Mouse (Mus musculus): ENCODE measurements around the gene Atg4b. TPM values are rescaled to one million over a fixed set of nuclear protein-coding genes. Genes with fewer than 3 reads are reported as not detected.
A peak's percentile ranks its signal among the peaks of the same experiment; 100 is the strongest.
"Not testable (repeated sequence)": the region's sequence is repeated elsewhere in the genome, so short reads cannot be mapped to it uniquely, and the experiment has no call there.

Atg4b gene
- polyA plus RNA-seq, 1 experiment from 2014 or later: 85.3 TPM

DNA sequence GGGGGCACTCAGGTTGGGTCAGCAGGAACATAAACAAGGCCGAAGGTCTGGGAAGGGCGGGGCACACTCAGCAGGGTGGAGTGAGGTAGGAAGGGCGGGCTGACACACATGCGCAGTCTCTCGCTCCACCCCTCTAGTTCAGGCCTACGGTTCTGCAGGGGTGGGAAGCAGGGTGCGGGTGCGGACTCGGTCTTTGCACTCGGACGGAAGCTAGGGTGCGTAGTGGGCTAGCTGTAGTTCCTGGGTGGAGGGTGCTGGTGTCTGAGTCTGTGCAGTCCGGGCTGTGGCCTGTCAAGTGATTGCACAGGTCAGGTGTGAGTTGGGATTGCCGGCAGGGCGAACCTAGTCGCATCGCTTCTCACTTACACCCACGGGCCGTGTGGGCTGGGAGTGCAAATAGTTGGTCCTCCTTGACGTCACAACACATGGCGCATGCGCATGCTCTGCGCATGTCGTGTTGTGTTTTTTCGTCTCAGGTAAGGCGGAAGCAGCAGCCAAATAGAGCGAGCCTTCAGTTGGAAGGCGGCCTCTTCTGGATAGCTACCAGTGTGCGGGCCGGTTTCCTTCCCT, 73.9 kb downstream of the Atg4b start:
- Histone ChIP-seq H3K27me3 (ENCODE audit: insufficient read depth, low read length) (no peaks in the 10 kb centered on the region), H3K9ac (replicated peaks; ENCODE audit: low read length) (peak overlapping the region; percentile 68), H3K4me1 (ENCODE audit: insufficient read depth, low read length) (peaks cover 6% of the 10 kb centered on the region; the same call in 1 of the 2 replicates), H3K27ac (ENCODE audit: low read length) (peak overlapping the region; percentile 94), H3K4me3 (ENCODE audit: low read length) (peak overlapping the region; percentile 56), H3K4me2 (replicated peaks; ENCODE audit: low read depth, low read length) (peak overlapping the region; percentile 85), H3K36me3 (ENCODE audit: insufficient read depth, low read length) (peaks cover 9% of the 10 kb centered on the region; the same call in 1 of the 2 replicates), H3K9me3 (ENCODE audit: low read length) (no peaks in the 10 kb centered on the region)
- WGBS: 0% methylated on average over 30 of the region's 30 CpGs
- peak; percentile 98 for ATAC-seq (ENCODE audit: low FRiP score, low TSS enrichment)

DNA sequence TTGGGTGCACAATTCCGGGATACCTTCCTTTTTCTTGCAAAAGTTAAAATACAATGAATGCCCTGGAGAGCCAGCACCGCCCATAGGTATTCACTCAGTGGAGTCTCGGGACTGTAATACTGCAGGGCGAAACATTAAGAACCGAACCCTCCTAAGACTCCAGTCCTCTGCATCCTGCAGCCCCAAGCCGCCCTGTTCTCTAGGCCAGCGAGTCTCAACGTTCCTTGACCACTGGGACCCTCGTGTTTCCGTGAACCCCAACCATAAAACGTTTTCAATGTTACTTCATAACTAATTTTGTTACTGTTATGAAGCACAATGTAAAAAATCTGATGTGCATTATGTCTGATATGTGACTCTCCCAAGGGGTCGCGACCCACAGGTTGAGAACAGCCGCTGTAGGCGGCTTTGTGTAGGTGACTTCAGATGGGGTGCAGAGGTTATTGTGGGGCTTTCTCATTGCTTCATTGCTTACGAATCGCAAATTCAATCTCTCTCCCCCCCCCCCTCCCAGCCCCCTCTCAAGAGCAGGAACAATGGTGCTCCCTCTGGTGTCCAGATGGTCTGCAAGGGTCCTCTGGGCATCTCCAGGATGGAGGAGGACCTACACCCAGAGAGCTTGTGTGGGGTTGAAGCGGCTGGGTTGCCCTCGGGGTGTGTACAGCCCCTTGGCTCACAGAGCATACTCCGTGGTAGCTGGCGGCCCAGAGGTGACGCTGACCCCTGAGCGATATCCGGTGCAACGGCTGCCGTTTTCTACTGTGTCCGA, 74.7 kb downstream of the Atg4b start:
- Histone ChIP-seq H3K9ac (replicated peaks; ENCODE audit: low read length) (peak overlapping the region; percentile 68), H3K4me2 (replicated peaks; ENCODE audit: low read depth, low read length) (peak overlapping the region; percentile 85), H3K9me3 (ENCODE audit: low read length) (no peaks in the 10 kb centered on the region), H3K4me1 (ENCODE audit: insufficient read depth, low read length) (peaks cover 6% of the 10 kb centered on the region; the same call in 1 of the 2 replicates), H3K27me3 (ENCODE audit: insufficient read depth, low read length) (no peaks in the 10 kb centered on the region), H3K27ac (ENCODE audit: low read length) (peak overlapping the region; percentile 94), H3K4me3 (ENCODE audit: low read length) (peak overlapping the region; percentile 56), H3K36me3 (ENCODE audit: insufficient read depth, low read length) (peaks cover 9% of the 10 kb centered on the region; the same call in 1 of the 2 replicates)
- WGBS: 42% methylated on average over 27 of the region's 27 CpGs
- ATAC-seq (ENCODE audit: low FRiP score, low TSS enrichment): peak; percentile 53; the same call in 1 of the 2 replicates

DNA sequence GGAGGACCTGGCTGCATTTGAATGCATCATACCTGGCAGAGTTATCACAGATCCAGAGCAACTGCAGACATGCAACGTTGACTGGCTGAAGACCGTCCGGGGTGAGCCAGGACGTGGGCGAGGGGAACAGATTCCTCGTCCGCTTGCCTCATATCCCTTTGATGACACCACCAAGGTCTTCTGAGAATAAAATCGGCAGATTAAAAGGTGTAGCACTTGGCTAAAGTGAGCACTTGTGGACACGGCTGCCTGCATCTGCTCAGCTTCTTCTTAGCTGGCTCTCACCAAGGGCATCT, 75.2 kb downstream of the Atg4b start:
- Histone ChIP-seq H3K9ac (replicated peaks; ENCODE audit: low read length) (no peak overlapping the region), H3K9me3 (ENCODE audit: low read length) (no peaks in the 10 kb centered on the region), H3K27ac (ENCODE audit: low read length) (no peak overlapping the region), H3K27me3 (ENCODE audit: insufficient read depth, low read length) (no peaks in the 10 kb centered on the region), H3K36me3 (ENCODE audit: insufficient read depth, low read length) (peaks cover 6% of the 10 kb centered on the region; the same call in 1 of the 2 replicates), H3K4me2 (replicated peaks; ENCODE audit: low read depth, low read length) (peak overlapping the region; percentile 85), H3K4me1 (ENCODE audit: insufficient read depth, low read length) (peaks cover 6% of the 10 kb centered on the region; the same call in 1 of the 2 replicates), H3K4me3 (ENCODE audit: low read length) (no peak overlapping the region)
- no peak for ATAC-seq (ENCODE audit: low FRiP score, low TSS enrichment)
- 93% methylated on average over 9 of the region's 9 CpGs for WGBS

DNA sequence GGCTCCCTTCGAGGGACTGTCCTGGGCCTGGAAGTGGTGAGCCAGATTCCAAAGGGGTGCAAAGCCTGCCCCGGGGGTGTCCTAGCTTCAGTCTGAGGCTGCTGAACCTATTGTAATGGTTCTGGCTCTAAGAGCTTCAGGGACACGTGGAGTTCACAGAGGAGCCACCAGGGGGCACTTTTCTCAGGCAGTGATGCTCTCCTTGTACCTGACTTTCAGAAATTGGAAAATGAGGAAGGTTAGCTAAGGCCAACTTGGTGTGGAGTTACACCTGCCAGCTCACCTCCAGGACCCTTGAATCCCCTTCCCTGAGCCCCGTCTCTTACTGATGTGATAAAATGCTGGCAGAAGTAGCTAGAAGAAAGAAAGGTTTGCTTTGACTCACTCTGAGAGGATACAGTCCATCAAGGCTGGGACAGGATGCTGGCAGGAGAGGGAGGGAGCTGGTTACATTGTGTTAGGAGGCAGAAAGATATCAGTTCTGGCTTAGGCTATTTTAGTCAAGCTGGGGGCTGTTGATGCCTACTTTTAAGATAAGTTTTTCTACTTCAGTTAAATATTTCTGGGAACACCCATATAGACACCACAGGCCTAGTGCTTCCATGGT, 81.6 kb downstream of the Atg4b start:
- ATAC-seq (ENCODE audit: low FRiP score, low TSS enrichment): peak; percentile 13; the same call in 1 of the 2 replicates
- H3K36me3 ChIP-seq (ENCODE audit: insufficient read depth, low read length); H3K9ac ChIP-seq (replicated peaks; ENCODE audit: low read length); H3K4me3 ChIP-seq (ENCODE audit: low read length); H3K27me3 ChIP-seq (ENCODE audit: insufficient read depth, low read length); H3K9me3 ChIP-seq (ENCODE audit: low read length); H3K4me1 ChIP-seq (ENCODE audit: insufficient read depth, low read length); H3K27ac ChIP-seq (ENCODE audit: low read length); H3K4me2 ChIP-seq (replicated peaks; ENCODE audit: low read depth, low read length): not testable (repeated sequence)
- 85% methylated on average over 1 of the region's 4 CpGs for WGBS

DNA sequence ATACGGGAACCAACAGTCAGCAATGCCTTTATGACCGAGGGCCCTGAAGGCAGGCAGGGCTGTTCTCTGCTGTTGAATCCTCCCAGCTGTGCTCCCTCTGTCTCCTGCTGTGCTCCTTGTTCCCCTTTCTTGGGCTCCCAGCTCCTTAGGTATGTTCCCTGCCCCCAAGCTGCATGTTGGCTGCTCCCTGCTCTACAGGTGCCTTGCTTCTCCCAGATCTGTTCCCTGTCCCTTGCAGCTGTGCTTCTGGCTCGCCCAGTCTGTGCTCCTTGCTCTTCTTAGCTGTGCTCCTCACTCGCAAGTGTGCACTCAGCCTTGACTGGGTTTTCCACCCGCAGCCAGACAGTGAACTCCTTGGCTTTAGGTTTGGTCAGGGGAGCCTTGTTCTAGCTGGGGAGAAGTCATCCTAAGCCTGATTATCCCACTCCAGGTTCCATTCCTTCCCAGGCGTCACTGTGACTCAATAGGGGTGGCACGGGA, 83.4 kb downstream of the Atg4b start:
- no peak for ATAC-seq (ENCODE audit: low FRiP score, low TSS enrichment)
- no peaks in the 10 kb centered on the region for H3K9me3 ChIP-seq (ENCODE audit: low read length)
- peaks cover 10% of the 10 kb centered on the region for H3K36me3 ChIP-seq (ENCODE audit: insufficient read depth, low read length)
- no peak overlapping the region for H3K4me2 ChIP-seq (replicated peaks; ENCODE audit: low read depth, low read length)
- no peaks in the 10 kb centered on the region for H3K4me1 ChIP-seq (ENCODE audit: insufficient read depth, low read length)
- WGBS: 80% methylated on average over 7 of the region's 7 CpGs
- no peaks in the 10 kb centered on the region for H3K27me3 ChIP-seq (ENCODE audit: insufficient read depth, low read length)
- H3K4me3 ChIP-seq (ENCODE audit: low read length): no peak overlapping the region
- H3K9ac ChIP-seq (replicated peaks; ENCODE audit: low read length): no peak overlapping the region
- no peak overlapping the region for H3K27ac ChIP-seq (ENCODE audit: low read length)

DNA sequence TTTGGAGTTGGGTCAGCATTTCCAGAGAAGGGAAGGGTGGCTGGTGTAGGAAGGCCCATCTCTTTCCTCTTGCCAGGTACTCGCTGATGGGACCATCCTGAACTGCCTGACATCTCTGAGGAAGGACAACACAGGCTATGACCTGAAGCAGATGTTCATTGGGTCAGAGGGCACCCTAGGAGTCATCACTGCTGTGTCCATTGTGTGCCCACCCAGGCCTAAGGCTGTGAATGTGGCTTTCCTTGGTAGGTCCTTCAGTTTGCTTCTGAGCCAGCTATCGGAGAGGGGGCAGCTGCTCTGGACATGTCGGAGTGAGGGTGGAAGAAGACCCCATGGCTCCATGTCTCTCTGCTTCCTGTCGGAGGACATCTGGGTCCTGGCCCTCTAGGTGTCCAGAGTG, 83.9 kb downstream of the Atg4b start:
- no peaks in the 10 kb centered on the region for H3K27me3 ChIP-seq (ENCODE audit: insufficient read depth, low read length)
- H3K4me2 ChIP-seq (replicated peaks; ENCODE audit: low read depth, low read length): no peak overlapping the region
- no peak overlapping the region for H3K4me3 ChIP-seq (ENCODE audit: low read length)
- 89% methylated on average over 4 of the region's 4 CpGs for WGBS
- H3K9me3 ChIP-seq (ENCODE audit: low read length): no peaks in the 10 kb centered on the region
- no peaks in the 10 kb centered on the region for H3K4me1 ChIP-seq (ENCODE audit: insufficient read depth, low read length)
- ATAC-seq (ENCODE audit: low FRiP score, low TSS enrichment): no peak
- H3K9ac ChIP-seq (replicated peaks; ENCODE audit: low read length): no peak overlapping the region
- peaks cover 10% of the 10 kb centered on the region for H3K36me3 ChIP-seq (ENCODE audit: insufficient read depth, low read length)
- no peak overlapping the region for H3K27ac ChIP-seq (ENCODE audit: low read length)

DNA sequence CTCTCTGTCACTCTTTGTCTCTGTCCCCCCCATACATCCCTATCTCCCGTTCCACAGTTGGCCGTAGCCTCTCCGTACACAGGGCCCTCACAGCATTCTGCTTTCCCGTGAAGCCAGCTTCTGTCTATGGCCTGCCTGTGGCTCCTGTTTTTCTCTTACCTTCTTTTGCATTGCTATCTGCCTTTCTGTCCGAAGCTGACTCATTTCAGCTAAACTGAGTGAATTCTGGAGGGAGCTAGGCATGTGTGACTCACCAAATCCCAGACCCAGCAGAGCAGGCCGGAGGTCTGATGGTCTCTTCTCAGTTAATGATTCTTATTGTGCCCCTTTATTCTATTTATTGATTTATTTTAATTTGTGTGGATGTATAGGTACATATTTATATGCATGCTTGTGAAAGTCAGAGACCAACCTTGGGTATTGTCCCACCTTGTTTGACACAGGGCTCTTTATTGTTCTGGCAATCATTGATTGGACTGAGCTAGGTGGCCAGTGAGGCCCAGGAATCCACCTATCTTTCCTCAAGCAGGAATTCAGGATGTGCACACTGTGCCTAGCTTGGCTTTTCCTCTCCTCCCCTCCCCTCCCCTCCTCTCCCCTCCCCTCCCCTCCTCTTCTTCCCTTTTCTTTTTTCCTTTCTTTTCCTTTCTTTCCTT, 84.7 kb downstream of the Atg4b start:
- Histone ChIP-seq H3K27me3 (ENCODE audit: insufficient read depth, low read length) (no peaks in the 10 kb centered on the region), H3K9me3 (ENCODE audit: low read length) (no peaks in the 10 kb centered on the region), H3K36me3 (ENCODE audit: insufficient read depth, low read length) (peaks cover 10% of the 10 kb centered on the region), H3K4me1 (ENCODE audit: insufficient read depth, low read length) (no peaks in the 10 kb centered on the region), H3K4me2 (replicated peaks; ENCODE audit: low read depth, low read length) (no peak overlapping the region), H3K9ac (replicated peaks; ENCODE audit: low read length) (no peak overlapping the region), H3K27ac (ENCODE audit: low read length) (no peak overlapping the region), H3K4me3 (ENCODE audit: low read length) (no peak overlapping the region)
- no peak for ATAC-seq (ENCODE audit: low FRiP score, low TSS enrichment)
- WGBS: 91% methylated on average over 6 of the region's 6 CpGs

DNA sequence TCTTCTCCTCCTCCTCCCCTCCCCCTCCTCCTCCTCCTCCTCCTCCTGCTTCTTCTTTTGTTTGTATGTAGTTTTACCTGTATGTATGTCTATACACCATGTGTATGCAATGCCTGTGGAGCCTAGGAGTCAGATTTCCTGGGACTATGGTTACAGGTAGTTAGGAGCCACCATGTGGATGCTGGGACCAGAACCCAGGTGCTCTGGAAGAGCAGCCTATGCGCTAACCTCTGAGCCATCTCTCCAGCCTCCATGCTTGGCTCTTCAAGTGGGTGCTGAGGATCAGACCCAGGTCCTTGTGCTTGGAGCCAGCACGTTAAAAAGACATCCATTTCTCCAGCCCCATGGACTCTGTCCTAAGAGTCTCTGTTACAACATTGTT, 85.2 kb downstream of the Atg4b start:
- Histone ChIP-seq H3K36me3 (ENCODE audit: insufficient read depth, low read length) (peaks cover 10% of the 10 kb centered on the region), H3K9me3 (ENCODE audit: low read length) (no peaks in the 10 kb centered on the region), H3K27me3 (ENCODE audit: insufficient read depth, low read length) (no peaks in the 10 kb centered on the region), H3K4me3 (ENCODE audit: low read length) (no peak overlapping the region), H3K4me2 (replicated peaks; ENCODE audit: low read depth, low read length) (no peak overlapping the region), H3K4me1 (ENCODE audit: insufficient read depth, low read length) (no peaks in the 10 kb centered on the region), H3K27ac (ENCODE audit: low read length) (no peak overlapping the region), H3K9ac (replicated peaks; ENCODE audit: low read length) (no peak overlapping the region)
- WGBS: 86% methylated on average over 2 of the region's 2 CpGs
- no peak for ATAC-seq (ENCODE audit: low FRiP score, low TSS enrichment)

DNA sequence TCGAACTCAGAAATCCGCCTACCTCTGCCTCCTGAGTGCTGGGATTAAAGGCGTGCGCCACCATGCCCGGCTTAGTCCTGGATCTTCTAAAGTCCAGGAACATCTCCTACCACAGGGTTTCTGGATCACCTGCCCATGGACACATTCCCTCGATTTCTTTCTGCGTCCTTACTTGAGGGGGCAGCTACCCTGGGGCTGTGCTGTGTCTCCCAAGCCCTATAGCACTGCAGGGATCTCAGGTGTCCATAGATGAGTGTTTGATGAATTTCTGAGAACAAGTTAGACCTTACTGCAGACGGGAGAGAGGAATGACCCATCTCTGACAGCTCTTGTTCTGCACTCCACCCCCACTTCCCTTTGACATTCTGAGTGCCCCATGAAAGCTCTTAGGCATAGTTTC, 86.0 kb downstream of the Atg4b start:
- H3K36me3 ChIP-seq (ENCODE audit: insufficient read depth, low read length): peaks cover 10% of the 10 kb centered on the region
- no peak for ATAC-seq (ENCODE audit: low FRiP score, low TSS enrichment)
- H3K4me1 ChIP-seq (ENCODE audit: insufficient read depth, low read length): no peaks in the 10 kb centered on the region
- no peak overlapping the region for H3K27ac ChIP-seq (ENCODE audit: low read length)
- no peak overlapping the region for H3K4me3 ChIP-seq (ENCODE audit: low read length)
- no peak overlapping the region for H3K9ac ChIP-seq (replicated peaks; ENCODE audit: low read length)
- 95% methylated on average over 8 of the region's 8 CpGs for WGBS
- no peak overlapping the region for H3K4me2 ChIP-seq (replicated peaks; ENCODE audit: low read depth, low read length)
- no peaks in the 10 kb centered on the region for H3K27me3 ChIP-seq (ENCODE audit: insufficient read depth, low read length)
- H3K9me3 ChIP-seq (ENCODE audit: low read length): no peaks in the 10 kb centered on the region
